Mouse (Mus musculus): ENCODE measurements at regions not wholly inside any gene's neighbourhood (a gene's known extent, or its start where the extent isn't known, plus 50 kb on each side); places are given as distances from the start of the nearest gene placed in this dataset.

DNA sequence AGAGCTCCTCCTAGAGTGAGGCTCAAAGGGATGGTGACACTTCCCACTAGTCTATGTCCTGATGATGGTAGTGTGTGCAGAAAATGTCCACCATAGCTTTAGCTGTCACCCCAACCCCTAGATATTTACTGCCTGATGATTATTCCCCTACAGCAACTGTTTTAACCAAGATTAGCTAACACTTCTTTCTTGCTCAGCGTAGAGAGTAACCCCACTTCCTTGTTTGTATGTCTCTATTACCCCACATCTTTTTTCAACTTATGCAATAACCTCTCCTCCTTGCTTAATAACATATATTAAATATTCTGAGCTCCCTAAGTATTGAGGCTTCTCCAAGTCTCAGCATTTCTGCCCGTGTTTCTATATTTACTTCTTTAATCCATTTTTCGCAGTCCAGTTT, 404.2 kb upstream of the Cntn3 start:
- no peak for DNase-seq (ENCODE audit: low spot score in 2 of 2)

DNA sequence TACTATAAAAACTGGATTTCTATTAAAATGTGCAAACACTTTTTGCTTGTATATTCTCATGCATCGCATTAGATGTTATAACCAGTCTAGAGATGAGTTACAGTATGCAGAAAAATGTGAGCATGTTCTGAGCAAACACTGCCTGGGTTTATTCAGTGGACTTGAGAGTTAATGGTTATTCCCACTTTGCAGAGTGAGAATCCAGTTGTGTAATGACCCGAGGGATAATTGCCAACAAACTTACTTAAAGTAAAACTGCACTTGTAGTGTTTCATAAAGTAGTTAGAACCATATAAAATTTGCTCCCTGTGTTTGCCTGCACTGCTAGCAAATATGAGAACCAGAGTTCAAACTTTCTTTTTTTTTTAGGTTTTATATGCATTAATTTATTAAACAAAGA, 450.4 kb upstream of the Cntn3 start:
- DNase-seq (ENCODE audit: low spot score in 2 of 2), result no peak

DNA sequence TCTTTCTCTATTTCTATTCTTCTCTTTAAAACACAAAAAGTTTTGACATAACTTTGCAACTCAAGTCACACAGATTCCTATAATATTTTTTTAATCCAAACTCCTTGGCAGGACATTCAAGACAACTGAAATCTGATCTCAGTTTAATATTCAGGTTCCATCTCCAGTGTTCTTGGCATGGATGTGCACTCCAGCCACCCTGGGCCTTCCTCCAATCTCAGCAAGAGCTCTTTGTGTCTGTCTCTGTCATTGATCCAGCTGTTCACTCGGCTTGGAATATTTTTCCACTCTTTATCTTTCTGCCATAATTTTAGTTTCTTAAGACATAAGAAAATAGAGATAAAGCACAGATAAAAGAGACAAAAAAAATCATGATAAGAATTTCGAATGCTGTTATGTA, 451.1 kb upstream of the Cntn3 start:
- DNase-seq (ENCODE audit: low spot score in 2 of 2), result peak in 1 of 2 experiments; percentile 4

DNA sequence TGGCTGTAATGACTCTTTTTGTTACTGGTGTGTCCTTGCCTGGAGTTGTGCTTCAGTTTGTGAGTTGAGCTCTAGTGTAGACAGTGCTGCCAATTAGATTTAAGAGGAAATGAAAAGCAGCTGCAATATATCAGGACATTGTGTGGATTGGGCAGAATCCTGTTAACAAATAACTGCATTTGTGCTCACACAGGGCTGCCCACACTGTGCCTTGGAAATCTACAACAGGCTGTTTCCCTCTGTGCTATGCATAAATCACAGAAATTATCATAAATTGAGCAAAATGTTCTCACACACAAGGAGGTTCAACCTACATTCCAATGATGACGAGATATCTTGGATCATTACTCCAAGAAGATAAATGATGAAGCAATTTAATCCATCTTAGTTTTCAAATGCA, 455.2 kb upstream of the Cntn3 start:
- DNase-seq (ENCODE audit: low spot score in 2 of 2), result peak; percentile 11 to 27

DNA sequence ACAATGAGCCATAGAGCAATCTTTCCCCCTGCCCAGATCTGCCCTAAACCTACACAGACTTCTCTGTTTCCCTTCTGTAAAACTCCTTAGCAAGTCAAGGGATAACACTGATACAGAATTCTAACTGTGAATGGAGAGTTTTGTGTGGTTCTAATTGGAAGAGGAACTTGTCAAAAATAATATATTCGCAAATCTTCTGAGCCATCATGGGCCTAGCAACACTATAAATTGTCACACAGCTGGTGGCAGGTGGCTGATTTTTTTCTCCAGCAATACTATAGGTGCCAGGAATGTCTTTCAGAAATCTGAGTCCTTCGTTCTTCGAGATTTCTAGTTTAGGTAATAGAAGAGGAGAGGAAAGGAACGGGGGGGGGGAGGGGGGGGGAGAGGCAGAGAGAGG, 460.5 kb upstream of the Cntn3 start:
- no peak for DNase-seq (ENCODE audit: low spot score in 2 of 2)

DNA sequence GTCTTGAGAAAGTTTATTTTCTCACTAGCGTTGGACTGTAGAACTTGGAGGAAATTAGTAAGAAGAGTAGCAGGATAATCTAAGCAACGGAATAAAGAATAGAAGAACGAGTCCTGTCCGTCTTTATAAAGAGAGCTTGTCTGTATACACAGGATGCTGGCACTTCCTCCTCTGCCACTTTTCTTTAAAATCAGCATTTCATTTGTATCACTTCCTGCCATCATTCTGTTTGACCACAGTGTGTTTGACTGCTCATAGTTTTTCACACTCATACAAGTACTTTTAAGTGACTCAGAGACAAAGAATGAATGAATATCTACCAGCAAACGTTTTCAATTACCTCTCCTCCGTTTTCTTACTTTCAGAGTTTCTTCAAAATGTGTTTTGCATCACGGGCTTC, 461.0 kb upstream of the Cntn3 start:
- DNase-seq (ENCODE audit: low spot score in 2 of 2), result no peak

DNA sequence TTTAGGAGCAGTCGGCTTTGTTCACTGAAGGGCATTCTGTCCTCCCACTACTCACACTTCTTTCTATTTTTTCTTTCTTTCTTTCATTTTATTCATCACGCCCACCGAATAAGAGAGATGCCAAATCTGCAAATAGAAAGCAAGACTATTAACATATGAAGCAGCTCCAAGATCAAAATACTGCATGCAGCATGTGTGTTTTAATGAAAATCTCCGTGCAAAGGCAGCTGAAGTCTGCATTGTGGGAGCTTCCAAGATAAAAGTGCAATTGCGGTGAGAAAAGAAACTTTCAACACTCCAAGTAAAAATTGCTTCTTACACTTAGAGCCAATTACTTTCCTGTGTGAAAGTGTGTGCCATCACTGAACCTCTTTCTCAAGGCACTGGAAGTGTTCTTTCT, 449.8 kb upstream of the Chl1 start:
- peak; percentile 11 for DNase-seq (ENCODE audit: low spot score in 2 of 2)

DNA sequence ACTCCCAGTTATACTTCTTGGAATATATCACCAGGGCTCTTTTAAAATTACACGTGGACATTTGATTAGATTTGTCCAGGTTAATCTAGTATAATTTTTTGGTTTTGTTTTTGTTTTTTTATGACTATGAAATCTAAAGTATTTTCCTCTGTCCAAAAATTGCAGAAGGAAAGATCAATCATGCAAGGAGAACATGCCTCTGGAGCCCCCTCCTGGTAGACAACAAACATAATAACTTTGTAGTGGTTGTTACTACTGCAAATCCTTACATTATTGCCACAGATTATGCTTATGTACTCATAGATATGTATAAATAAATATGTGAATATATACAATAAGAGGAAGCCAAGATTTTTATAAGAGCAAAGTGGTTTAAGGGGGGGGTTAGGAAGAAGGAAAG, 404.2 kb upstream of the Chl1 start:
- DNase-seq (ENCODE audit: low spot score in 2 of 2), result no peak

DNA sequence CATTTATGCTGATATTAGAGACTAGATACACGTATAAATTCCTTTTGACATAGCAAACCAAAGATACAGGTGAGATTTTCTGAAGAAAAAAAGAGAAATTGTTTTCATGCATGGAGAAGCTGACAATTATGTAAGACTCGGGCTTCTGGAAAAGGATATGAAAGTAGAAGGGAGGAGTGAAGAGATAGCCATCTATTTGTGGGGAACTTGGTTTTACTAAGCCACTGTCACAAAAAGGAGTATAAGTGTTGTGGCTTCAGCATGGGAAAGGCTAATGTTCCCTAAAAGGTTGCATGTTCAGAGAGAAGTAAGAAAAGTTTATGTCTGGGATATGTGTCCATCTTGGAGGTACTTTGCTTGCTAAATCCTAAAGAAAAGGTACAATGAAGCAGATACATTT, 390.8 kb upstream of the Chl1 start:
- no peak for DNase-seq (ENCODE audit: low spot score in 2 of 2)

DNA sequence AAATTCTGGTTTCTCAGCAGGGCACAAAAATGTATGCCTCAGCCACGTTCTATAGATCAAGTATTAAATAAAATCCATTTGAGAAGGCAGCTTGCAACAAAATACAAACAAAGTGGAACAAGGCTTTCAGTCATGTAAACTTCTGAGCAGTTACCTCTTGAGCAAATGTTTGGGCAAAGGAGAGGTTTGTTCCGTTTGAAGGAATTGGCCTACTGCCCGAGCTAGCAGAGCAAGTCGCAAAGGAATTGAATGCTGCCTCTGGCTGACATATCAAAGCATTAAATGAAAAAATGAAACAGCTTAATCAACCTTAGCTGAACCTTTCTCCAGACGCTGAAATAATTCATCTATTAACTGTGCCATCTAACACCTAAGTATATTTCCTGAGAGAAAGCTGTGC, 369.5 kb upstream of the Chl1 start:
- peak; percentile 4 to 11 for DNase-seq (ENCODE audit: low spot score in 2 of 2)

DNA sequence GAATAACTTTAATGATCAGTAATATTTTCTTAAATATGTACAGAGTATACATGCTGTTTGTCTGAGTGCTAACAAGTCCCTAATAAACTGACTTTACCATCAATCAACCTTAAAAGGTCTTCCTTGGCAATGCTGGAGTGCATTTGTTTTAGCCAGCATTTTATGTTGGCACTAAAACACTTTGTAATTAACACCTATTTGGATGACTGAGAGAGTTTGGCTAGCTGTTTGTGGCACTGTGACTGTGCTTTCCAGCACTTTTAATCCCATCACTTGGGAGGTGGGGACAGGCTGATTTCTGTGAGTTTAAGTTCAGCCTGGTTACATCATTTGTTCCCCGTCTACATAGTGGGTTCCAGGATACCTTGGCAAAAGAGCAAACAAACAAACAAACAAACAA, 332.5 kb upstream of the Chl1 start:
- DNase-seq (ENCODE audit: low spot score in 2 of 2), result no peak

DNA sequence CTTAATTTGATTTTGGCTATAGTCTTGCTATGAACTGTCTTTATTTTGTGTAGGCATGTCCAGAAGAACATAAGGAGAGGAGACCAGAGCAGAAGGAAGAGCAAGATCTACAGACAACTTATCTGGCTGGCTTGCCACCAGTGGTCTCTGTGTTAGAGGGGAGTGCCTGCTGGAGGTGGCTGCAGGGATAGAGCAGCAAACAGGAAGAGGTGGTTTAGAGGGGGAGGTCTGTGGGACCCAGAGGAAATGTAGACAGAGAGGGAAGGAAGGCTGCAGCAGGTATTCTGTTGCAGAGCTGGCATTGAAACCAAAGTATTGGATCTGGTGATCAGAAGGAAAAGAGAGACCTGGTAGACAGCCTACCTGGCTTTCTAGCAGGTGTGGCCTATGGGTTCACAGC, 327.0 kb upstream of the Chl1 start:
- DNase-seq (ENCODE audit: low spot score in 2 of 2), result no peak

DNA sequence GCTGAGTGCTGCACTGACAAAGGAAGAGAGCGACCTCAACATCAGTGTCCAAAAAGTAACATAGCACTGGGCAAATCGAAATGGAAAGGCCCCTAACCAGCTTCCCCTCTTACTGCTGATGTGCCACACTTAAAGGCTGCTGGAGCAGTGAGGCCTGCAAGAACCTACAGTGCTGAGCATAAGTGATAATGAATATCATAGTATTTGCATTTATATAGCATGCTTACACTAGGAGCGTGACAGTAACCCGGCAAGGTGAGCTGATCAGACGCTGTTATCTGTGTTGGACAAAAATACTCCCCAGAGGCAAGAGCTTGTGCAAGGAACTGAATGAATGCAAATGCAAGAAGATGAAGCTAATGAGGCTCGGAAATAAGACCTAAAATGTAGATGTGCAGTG, 313.5 kb upstream of the Chl1 start:
- no peak for DNase-seq (ENCODE audit: low spot score in 2 of 2)

DNA sequence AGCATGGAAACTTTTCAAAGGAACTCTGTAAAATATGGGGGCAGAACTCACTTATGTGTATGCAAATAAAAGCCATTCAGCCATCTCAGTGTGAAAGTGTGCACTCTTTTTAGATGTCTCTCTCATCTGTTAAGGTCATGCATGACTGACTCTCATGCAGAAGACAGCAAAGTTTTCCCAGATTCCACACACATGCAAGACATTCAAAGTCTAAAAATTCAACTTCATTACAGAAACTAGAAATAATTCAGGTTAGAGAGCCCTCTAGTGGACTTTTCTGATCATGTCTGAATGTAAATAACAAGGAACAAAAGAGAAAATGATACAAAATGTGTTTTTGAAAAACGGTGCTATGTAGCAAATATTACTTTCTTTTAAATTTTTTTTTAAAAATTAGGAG, 308.8 kb upstream of the Chl1 start:
- no peak for DNase-seq (ENCODE audit: low spot score in 2 of 2)

DNA sequence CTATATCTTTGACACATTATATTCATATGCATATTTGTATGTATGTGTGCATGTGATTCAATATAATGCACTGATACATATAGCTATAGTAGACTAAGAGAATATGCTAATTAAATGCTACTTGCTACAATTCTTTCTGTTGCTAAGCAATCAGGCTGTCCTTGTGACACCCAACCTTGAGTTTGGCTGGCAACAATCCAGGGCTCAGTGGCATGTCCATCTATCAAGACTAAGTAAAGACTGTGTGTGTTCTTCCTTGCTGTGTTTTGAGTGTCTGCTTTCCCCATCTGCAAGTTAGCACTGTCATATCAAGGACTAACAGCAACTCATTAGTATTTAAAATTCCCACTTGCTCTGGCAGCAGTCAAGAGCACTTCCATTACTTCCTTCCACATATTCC, 301.2 kb upstream of the Chl1 start:
- no peak for DNase-seq (ENCODE audit: low spot score in 2 of 2)

DNA sequence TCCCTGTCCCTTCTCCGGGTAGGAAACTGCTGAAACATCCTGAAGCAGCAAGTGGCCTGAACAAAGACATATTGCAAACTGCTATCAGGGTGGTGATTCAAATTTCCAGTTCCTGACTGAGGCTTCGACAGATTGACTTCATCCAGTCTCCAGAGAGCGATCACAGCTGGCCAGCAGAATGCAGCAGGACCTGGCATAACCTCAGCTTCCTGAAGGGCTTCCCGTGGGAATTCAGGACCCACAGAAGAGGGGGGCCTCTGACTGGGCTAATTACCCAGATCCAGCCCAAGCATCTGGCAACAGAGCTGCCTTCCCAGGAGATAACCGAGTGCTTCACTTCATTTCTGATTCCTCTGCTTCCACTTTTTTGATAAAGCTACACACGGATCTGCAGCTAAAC, 297.2 kb upstream of the Chl1 start:
- DNase-seq (ENCODE audit: low spot score in 2 of 2), result no peak

DNA sequence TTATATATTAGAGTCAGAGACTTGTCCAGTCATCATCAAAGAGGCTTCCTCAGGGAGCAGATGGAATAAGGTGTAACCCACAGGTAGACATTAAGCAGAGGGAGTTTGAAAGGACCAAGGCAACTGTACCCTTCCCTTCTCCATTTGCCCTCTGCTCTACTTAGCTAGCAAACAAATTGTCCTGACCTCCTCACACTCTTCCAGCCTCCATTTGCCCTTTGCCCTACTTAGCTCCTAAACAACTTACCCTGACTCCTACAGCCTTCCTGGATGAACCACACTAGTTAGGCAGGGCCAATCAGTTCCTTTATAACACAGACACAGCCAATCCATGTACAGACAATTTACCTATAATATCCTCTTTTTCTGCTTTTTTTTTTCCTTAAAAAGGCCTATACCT, 273.5 kb upstream of the Chl1 start:
- DNase-seq (ENCODE audit: low spot score in 2 of 2), result no peak

DNA sequence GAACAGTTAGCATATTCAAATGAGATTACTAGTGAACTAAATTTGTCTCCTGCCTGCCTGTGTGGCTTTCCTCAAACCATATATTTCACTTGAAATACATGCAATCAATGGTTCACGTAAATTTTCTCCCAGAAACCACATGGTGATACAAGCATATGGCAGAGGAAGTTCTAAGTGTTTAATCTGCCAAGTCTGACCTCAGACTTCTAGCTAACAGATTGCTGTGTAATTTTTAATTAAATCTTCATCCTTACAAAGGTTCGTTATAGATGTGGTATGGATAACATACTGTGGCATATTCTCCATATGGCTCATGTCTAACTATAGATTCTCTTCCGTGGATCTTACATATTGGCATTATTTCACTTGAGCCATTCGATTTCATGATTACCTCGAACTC, 241.4 kb upstream of the Chl1 start:
- DNase-seq (ENCODE audit: low spot score in 2 of 2), result no peak

DNA sequence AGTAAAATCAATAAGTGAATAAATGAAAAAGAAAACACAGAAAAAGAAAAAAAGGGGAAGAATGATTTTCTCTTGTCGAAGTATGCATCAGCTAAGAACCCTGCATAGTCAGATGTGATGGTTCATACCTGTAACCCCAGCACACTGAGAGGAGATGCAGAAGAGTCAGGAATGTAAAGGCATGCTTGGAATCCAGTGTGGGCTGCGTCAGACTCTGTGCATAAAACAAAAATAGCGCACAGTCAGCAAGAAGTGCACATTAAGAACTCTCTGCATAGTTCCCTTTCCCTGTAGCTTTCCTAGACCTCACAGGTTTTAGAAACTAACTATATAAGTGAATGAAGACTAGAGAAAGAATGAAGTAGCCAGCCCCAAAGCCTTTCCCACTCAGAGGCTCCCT, 238.2 kb upstream of the Chl1 start:
- DNase-seq (ENCODE audit: low spot score in 2 of 2), result no peak

DNA sequence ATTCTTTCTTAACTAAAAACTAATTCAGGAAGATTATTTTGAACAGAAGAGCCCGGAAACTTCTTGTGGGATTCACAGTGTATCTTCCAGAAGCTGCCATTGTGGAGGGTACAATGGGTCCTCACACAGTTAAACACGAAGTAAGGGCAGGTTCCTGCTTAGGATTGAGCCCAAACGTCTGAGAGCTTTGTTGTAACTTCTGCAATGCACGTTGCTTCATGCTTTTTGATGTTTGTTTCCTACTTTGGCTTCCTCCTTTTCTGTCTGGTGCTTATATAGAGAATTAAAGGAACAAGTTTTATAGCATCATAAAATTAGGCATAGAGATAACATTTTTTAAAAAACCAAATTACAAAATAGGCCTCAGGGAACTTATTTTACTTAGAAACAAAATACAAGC, 235.3 kb upstream of the Chl1 start:
- no peak for DNase-seq (ENCODE audit: low spot score in 2 of 2)

DNA sequence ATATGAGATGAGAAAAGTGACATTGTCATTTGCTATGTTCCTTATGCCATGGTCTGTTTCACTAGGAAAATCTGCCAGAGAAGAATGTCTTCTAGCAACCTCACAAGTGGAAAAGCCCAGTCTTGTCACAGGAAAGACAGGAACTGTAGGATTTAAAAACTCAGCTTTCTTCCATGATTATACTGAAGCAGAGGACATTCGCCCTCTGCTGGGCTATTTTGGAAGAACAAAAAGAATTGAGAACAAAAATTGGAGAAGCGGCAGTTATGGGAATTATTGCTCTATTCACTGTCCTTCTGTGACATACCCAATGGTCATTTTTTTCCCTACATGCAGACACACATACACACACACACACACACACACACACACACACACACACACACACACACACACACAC, 234.9 kb upstream of the Chl1 start:
- DNase-seq (ENCODE audit: low spot score in 2 of 2), result peak; percentile 22 to 44

DNA sequence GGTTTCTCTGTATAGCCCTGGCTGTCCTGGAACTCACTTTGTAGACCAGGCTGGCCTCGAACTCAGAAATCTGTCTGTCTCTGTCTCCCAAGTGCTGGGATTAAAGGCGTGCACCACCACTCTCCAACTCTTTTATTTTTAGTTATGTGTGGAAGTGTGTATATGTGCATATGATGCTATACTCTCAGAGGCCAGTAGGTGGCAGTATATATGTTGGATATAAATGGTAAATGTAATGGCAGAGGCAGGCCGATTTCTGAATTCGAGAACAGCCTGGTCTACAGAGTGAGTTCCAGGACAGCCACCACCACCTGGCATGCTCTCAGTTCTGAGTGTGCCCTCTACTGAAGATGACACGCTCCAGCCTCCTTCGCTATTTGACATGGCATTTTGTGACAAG, 214.4 kb upstream of the Chl1 start:
- no peak for DNase-seq (ENCODE audit: low spot score in 2 of 2)

DNA sequence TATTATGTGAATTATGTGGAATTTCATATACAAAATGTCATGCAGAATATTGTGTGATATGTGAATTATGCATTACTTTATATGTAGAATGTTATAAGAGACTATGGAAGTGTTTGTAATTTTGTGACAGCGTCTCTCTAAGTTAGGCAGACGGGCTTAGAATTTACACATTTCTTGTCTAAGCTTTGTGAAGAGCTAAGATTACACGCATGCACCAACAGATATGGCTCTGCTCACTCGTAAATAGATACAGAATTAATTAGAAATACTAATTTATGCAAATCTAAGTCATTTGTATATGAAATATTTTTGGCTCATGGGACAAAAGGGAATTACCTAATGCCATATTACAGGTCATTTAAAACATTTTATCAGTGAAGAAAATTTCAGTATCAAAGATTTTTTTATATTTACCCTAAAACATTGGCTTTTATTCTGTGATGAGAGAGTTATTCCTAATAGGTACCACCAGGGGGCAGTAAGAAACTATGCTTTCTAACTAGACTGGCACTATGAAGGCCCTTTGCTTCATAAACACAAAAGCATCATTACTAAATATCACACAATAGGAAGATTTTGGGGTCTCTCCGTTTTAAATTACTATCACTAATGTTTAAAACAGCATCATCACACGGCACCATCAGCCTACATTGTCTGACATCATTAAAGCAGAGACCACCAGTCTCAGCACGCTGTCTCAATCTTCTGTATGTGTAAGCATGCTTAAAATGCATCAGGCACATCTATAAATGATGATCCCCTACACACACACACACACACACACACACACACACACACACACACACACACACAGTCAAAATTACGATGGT, 203.8 kb upstream of the Chl1 start:
- peak; percentile 5 to 28 for DNase-seq (ENCODE audit: low spot score in 2 of 2)

DNA sequence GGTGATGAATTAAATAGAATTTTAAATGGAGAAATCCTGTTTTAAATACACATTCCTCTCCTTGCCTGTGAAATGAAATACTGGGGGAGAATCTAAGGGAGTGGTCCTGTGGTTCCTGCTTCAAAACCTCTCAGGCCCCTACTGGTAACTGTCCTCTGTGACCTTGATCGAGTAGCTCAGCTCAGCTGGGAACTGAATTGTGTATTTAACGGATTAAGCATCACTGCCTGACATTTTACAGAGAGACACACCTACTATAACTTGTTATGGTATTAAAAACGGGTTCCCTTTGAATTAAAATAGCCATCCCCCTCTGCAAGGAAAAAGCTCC, 203.2 kb upstream of the Chl1 start:
- no peak for DNase-seq (ENCODE audit: low spot score in 2 of 2)
